Mouse (Mus musculus): ENCODE measurements around the gene Pou6f1. TPM values are rescaled to one million over a fixed set of nuclear protein-coding genes. Genes with fewer than 3 reads are reported as not detected.

Gene Pou6f1
- polyA plus RNA-seq, 1 experiment from 2014 or later: 50.4 TPM

GRCm38 (mm10) chr15:100537913-100538312, 61.9 kb downstream of the Pou6f1 start:
- Histone ChIP-seq H3K36me3 (no peaks in the 10 kb centered on the region; the same call in 1 of the 2 replicates), H3K4me2 (replicated peaks) (no peak overlapping the region), H3K9me3 (no peaks in the 10 kb centered on the region), H3K4me1 (no peaks in the 10 kb centered on the region), H3K9ac (replicated peaks) (no peak overlapping the region), H3K27ac (replicated peaks) (no peak overlapping the region), H3K27me3 (no peaks in the 10 kb centered on the region), H3K4me3 (no peak overlapping the region)
- WGBS: 88% methylated on average over 6 of the region's 6 CpGs
- ATAC-seq (replicated peaks): no peak

GRCm38 (mm10) chr15:100527900-100528299, 71.9 kb downstream of the Pou6f1 start:
- 88% methylated on average over 5 of the region's 5 CpGs for WGBS
- no peaks in the 10 kb centered on the region for H3K4me1 ChIP-seq
- H3K4me2 ChIP-seq (replicated peaks): no peak overlapping the region
- no peak overlapping the region for H3K27ac ChIP-seq (replicated peaks)
- H3K27me3 ChIP-seq: no peaks in the 10 kb centered on the region
- H3K36me3 ChIP-seq: peaks cover 5% of the 10 kb centered on the region; the same call in 1 of the 2 replicates
- ATAC-seq (replicated peaks): no peak
- no peak overlapping the region for H3K9ac ChIP-seq (replicated peaks)
- H3K4me3 ChIP-seq: no peak overlapping the region
- no peaks in the 10 kb centered on the region for H3K9me3 ChIP-seq

GRCm38 (mm10) chr15:100525405-100525804, 74.4 kb downstream of the Pou6f1 start:
- Histone ChIP-seq H3K4me3 (no peak overlapping the region), H3K9ac (replicated peaks) (no peak overlapping the region), H3K4me1 (no peaks in the 10 kb centered on the region), H3K27ac (replicated peaks) (no peak overlapping the region), H3K36me3 (peaks cover 10% of the 10 kb centered on the region; the same call in 1 of the 2 replicates), H3K9me3 (no peaks in the 10 kb centered on the region), H3K4me2 (replicated peaks) (no peak overlapping the region), H3K27me3 (no peaks in the 10 kb centered on the region)
- WGBS: 95% methylated on average over 14 of the region's 14 CpGs
- ATAC-seq (replicated peaks): no peak

Small RNAs within 50 kb of the gene (microRNA-seq; reads per million reads assigned to microRNA genes)
- not detected for gene Mir6961

Other genes starting within 250 kb of the Pou6f1 start
- not detected in 2 replicates for gene Methig1, start 246.8 kb downstream of the Pou6f1 start, polyA plus RNA-seq (2015; fragmentation: Nextera tagmentation; extraction: Ambion mirVana)
- not detected in 2 replicates for gene Mettl7a2, start 246.8 kb downstream of the Pou6f1 start, polyA plus RNA-seq (2015; fragmentation: Nextera tagmentation; extraction: Ambion mirVana)
- not detected in 2 replicates for gene Higd1c, start 235.4 kb downstream of the Pou6f1 start, polyA plus RNA-seq (2015; fragmentation: Nextera tagmentation; extraction: Ambion mirVana)
- 0.06 TPM in 1 of 2 replicates, not detected in the other for gene Gm5475, start 177.8 kb downstream of the Pou6f1 start, polyA plus RNA-seq (2015; fragmentation: Nextera tagmentation; extraction: Ambion mirVana)
- 22.2 and 23.5 TPM in 2 replicates for gene Slc11a2, start 174.9 kb downstream of the Pou6f1 start, polyA plus RNA-seq (2015; fragmentation: Nextera tagmentation; extraction: Ambion mirVana)
- 51.5 and 52.3 TPM in 2 replicates for gene Letmd1, start 131.0 kb downstream of the Pou6f1 start, polyA plus RNA-seq (2015; fragmentation: Nextera tagmentation; extraction: Ambion mirVana)
- 54.9 and 55.6 TPM in 2 replicates for gene Csrnp2, start 104.5 kb downstream of the Pou6f1 start, polyA plus RNA-seq (2015; fragmentation: Nextera tagmentation; extraction: Ambion mirVana)
- 30.0 and 33.6 TPM in 2 replicates for gene Tfcp2, start 48.0 kb downstream of the Pou6f1 start, polyA plus RNA-seq (2015; fragmentation: Nextera tagmentation; extraction: Ambion mirVana)
- gene Dazap2, start 15.4 kb upstream of the Pou6f1 start, polyA plus RNA-seq (2015; fragmentation: Nextera tagmentation; extraction: Ambion mirVana): 155 and 161 TPM in 2 replicates
- gene Smagp, start 37.0 kb upstream of the Pou6f1 start, polyA plus RNA-seq (2015; fragmentation: Nextera tagmentation; extraction: Ambion mirVana): 1.8 and 2.5 TPM in 2 replicates
- gene Bin2, start 69.6 kb upstream of the Pou6f1 start, polyA plus RNA-seq (2015; fragmentation: Nextera tagmentation; extraction: Ambion mirVana): 1.2 and 2.0 TPM in 2 replicates
- 0.43 and 0.97 TPM in 2 replicates for gene Cela1, start 87.9 kb upstream of the Pou6f1 start, polyA plus RNA-seq (2015; fragmentation: Nextera tagmentation; extraction: Ambion mirVana)
- gene Galnt6, start 129.4 kb upstream of the Pou6f1 start, polyA plus RNA-seq (2015; fragmentation: Nextera tagmentation; extraction: Ambion mirVana): 0.13 and 0.27 TPM in 2 replicates
- 20.7 and 22.8 TPM in 2 replicates for gene Slc4a8, start 161.8 kb upstream of the Pou6f1 start, polyA plus RNA-seq (2015; fragmentation: Nextera tagmentation; extraction: Ambion mirVana)